Mouse (Mus musculus): ENCODE results near the gene Nt5m. TPM values are rescaled to one million over a fixed set of nuclear protein-coding genes. Genes with fewer than 3 reads are reported as not detected.

Nt5m gene
- polyA plus RNA-seq (2017; shearing (Covaris generic)) = 12.9 TPM

GRCm38 (mm10) chr11:59839008-59839458 is at the start of gene Nt5m:
Gene Nt5m (plus strand): TSS chr11:59839447.

GRCm38 (mm10) chr11:59809670-59810474 is 29.4 kb upstream of the Nt5m start, which contains the start of gene Flcn:
Gene Flcn (minus strand): TSS chr11:59810016.

GRCm38 (mm10) chr11:59839459-59840126 is 346 bp downstream of the Nt5m start, which contains the start of gene Cops3:
Gene Cops3 (minus strand): TSS chr11:59839838.

Other genes starting within 250 kb of the Nt5m start
- not detected for gene Olfr223, start 246.2 kb upstream of the Nt5m start, polyA plus RNA-seq (2017; shearing (Covaris generic))
- gene Mprip, start 178.1 kb upstream of the Nt5m start, polyA plus RNA-seq (2017; shearing (Covaris generic)) = 9.3 TPM
- gene Pld6, start 51.8 kb upstream of the Nt5m start, polyA plus RNA-seq (2017; shearing (Covaris generic)) = not detected
- gene Flcn, start 29.4 kb upstream of the Nt5m start, polyA plus RNA-seq (2017; shearing (Covaris generic)) = 73.4 TPM
- 112 TPM for gene Cops3, start 391 bp downstream of the Nt5m start, polyA plus RNA-seq (2017; shearing (Covaris generic))
- 7.4 TPM for gene Med9, start 108.8 kb downstream of the Nt5m start, polyA plus RNA-seq (2017; shearing (Covaris generic))
- gene Rasd1, start 125.5 kb downstream of the Nt5m start, polyA plus RNA-seq (2017; shearing (Covaris generic)) = not detected
- 2.8 TPM for gene Pemt, start 207.0 kb downstream of the Nt5m start, polyA plus RNA-seq (2017; shearing (Covaris generic))

Measured in CD4-positive, CD25-positive, alpha-beta regulatory T cell, adult 9 weeks (primary cell).